Mouse (Mus musculus): ENCODE data around the gene Ipmk. TPM values are rescaled to one million over a fixed set of nuclear protein-coding genes. Genes with fewer than 3 reads are reported as not detected.

Gene Ipmk
- polyA plus RNA-seq, 1 experiment from 2014 or later, result 25.8 TPM

DNA sequence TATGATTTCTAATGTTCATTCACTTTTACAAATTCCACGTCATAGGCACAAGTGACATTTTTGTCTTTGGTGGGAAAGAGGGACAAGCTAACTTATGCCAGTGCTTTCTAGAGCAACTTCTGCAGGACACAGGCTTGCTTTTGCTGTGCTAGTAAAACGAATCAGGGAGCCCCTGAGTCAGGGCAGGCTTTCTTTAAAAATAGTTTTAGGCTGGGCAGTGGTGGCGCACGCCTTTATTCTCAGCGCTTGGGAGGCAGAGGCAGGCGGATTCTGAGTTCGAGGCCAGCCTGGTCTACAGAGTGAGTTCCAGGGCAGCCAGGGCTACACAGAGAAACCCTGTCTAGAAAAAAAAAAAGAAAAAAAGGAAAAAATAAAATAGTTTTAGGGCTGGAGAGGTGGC, 15.7 kb upstream of the Ipmk start:
- Histone ChIP-seq H3K36me3 (ENCODE audit: control insufficient read depth, insufficient read depth, low read length) (peaks cover 2% of the 10 kb centered on the region; the same call in 1 of the 2 replicates), H3K27me3 (ENCODE audit: control insufficient read depth, insufficient read depth, low read length) (no peaks in the 10 kb centered on the region), H3K27ac (ENCODE audit: low read depth, low read length) (no peak overlapping the region), H3K9me3 (ENCODE audit: control insufficient read depth, low read length) (no peaks in the 10 kb centered on the region), H3K4me2 (ENCODE audit: low read depth, low read length, severe bottlenecking) (no peak overlapping the region), H3K9ac (ENCODE audit: low read length) (no peak overlapping the region), H3K4me1 (replicated peaks; ENCODE audit: control insufficient read depth, insufficient read depth, low read length) (no peaks in the 10 kb centered on the region), H3K4me3 (ENCODE audit: low read depth, low read length) (no peak overlapping the region)
- ATAC-seq (replicated peaks; ENCODE audit: low FRiP score) (no peak), DNase-seq (ENCODE audit: low spot score) (peak; percentile 31)
- whole genome bisulfite sequencing, result 94% methylated on average over 7 of the region's 7 CpGs

DNA sequence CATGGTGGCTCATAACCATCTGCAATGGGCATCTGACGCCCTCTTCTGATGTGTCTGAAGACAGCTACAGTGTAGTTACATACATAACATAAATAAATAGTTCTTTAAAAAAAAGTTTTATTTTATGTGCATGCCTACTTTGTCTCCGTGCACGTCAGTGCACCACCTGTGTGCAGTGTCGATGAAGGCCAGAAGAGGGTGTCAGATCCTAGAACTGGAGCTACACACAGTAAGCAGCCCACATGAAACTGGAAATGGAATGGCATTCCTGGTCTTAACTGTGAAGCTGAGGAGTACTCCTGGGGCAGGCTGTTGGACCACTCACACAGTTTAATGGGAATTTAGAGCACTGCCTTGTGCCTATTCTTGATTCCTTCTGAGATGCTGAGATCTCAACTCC, 15.2 kb upstream of the Ipmk start:
- H3K9ac ChIP-seq (ENCODE audit: low read length), result no peak overlapping the region
- peaks cover 2% of the 10 kb centered on the region; the same call in 1 of the 2 replicates for H3K36me3 ChIP-seq (ENCODE audit: control insufficient read depth, insufficient read depth, low read length)
- no peaks in the 10 kb centered on the region for H3K9me3 ChIP-seq (ENCODE audit: control insufficient read depth, low read length)
- H3K4me1 ChIP-seq (replicated peaks; ENCODE audit: control insufficient read depth, insufficient read depth, low read length), result no peaks in the 10 kb centered on the region
- no peak overlapping the region for H3K27ac ChIP-seq (ENCODE audit: low read depth, low read length)
- no peak for ATAC-seq (replicated peaks; ENCODE audit: low FRiP score)
- H3K4me3 ChIP-seq (ENCODE audit: low read depth, low read length), result no peak overlapping the region
- H3K4me2 ChIP-seq (ENCODE audit: low read depth, low read length, severe bottlenecking), result no peak overlapping the region
- WGBS, result 94% methylated on average over 4 of the region's 4 CpGs
- H3K27me3 ChIP-seq (ENCODE audit: control insufficient read depth, insufficient read depth, low read length), result no peaks in the 10 kb centered on the region
- DNase-seq (ENCODE audit: low spot score), result peak; percentile 30

DNA sequence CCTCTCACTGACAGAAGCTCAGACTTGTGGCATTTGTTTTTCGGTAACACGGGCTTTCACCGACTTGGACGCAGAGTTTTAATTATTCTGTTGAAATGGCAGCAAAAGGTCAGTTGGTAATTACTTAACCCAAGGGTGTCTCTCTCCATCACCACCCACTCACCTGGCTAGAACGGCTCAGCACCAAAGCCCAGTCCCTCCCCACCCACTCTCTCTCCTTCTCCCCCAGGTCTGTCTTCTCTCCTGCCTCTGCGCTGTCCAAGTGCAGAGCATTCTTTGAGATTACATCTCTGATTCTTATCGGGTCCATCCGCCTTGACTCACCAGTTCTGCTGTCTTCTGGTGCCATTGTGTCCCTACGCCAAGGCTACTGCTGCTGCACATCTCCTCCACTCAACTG, 14.7 kb upstream of the Ipmk start:
- Histone ChIP-seq H3K9ac (ENCODE audit: low read length) (no peak overlapping the region), H3K27me3 (ENCODE audit: control insufficient read depth, insufficient read depth, low read length) (no peaks in the 10 kb centered on the region), H3K4me3 (ENCODE audit: low read depth, low read length) (no peak overlapping the region), H3K4me2 (ENCODE audit: low read depth, low read length, severe bottlenecking) (no peak overlapping the region), H3K4me1 (replicated peaks; ENCODE audit: control insufficient read depth, insufficient read depth, low read length) (no peaks in the 10 kb centered on the region), H3K36me3 (ENCODE audit: control insufficient read depth, insufficient read depth, low read length) (peaks cover 2% of the 10 kb centered on the region; the same call in 1 of the 2 replicates), H3K9me3 (ENCODE audit: control insufficient read depth, low read length) (no peaks in the 10 kb centered on the region), H3K27ac (ENCODE audit: low read depth, low read length) (no peak overlapping the region)
- ATAC-seq (replicated peaks; ENCODE audit: low FRiP score) (no peak), DNase-seq (ENCODE audit: low spot score) (peak; percentile 23)
- WGBS, result 94% methylated on average over 9 of the region's 9 CpGs

DNA sequence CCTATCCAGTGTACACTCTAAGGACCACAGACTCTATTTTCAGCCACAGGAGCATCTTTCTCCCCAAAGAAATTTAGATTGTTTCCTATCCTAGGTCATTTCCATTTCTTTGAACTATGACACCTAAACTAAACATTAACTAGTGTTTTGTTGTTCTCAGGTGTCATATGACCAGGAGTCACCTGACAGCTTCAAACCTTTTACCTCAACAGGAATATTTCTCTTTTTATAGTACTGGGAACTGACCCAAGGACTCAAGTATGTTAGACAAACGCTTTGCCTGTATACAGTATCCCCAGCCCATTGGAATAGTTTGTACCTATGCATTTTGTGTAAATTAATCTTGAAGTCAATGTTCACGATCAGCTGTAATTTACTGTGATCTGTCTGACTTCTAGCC, 9.8 kb upstream of the Ipmk start:
- Histone ChIP-seq H3K4me2 (ENCODE audit: low read depth, low read length, severe bottlenecking) (no peak overlapping the region), H3K27me3 (ENCODE audit: control insufficient read depth, insufficient read depth, low read length) (no peaks in the 10 kb centered on the region), H3K9me3 (ENCODE audit: control insufficient read depth, low read length) (no peaks in the 10 kb centered on the region), H3K27ac (ENCODE audit: low read depth, low read length) (no peak overlapping the region), H3K4me3 (ENCODE audit: low read depth, low read length) (no peak overlapping the region), H3K9ac (ENCODE audit: low read length) (no peak overlapping the region), H3K4me1 (replicated peaks; ENCODE audit: control insufficient read depth, insufficient read depth, low read length) (no peaks in the 10 kb centered on the region), H3K36me3 (ENCODE audit: control insufficient read depth, insufficient read depth, low read length) (no peaks in the 10 kb centered on the region; the same call in 1 of the 2 replicates)
- 86% methylated on average over 2 of the region's 2 CpGs for WGBS
- DNase-seq (ENCODE audit: low spot score) (no peak), ATAC-seq (replicated peaks; ENCODE audit: low FRiP score) (no peak)

DNA sequence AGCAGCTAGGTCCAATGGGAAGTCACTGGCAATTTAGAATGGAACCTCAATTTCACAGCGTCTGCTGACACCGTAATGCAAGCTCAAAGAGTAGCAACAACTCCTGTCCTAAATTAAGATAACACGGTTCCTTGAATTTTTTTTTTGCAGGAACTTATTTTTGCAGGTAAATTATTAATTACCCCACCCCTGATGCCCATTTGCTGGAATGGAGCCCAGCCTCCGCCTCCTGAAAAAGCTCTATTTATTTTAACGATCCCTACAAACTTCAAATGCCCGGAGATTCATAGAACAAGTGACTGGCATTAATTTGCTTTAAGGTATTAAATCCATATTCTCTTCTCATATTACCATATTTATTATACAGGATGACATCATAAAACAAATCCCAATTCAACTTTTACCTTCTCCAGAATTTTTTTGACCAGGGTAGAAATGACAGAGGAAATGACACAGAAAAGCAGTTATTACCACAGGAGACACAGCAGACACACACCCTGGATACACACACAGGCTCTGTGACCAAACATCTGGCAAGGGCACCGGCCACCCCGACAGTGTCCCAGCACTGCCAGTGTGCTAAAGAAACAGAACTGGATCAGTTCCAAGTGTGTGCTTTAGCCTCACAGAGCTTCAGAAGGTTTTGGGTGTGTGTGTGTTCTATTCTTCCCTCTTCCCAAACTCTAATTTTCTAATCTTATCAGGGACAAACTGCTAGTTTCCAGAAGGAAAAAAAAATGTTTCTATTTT, 9.2 kb upstream of the Ipmk start:
- ATAC-seq (replicated peaks; ENCODE audit: low FRiP score), result no peak

DNA sequence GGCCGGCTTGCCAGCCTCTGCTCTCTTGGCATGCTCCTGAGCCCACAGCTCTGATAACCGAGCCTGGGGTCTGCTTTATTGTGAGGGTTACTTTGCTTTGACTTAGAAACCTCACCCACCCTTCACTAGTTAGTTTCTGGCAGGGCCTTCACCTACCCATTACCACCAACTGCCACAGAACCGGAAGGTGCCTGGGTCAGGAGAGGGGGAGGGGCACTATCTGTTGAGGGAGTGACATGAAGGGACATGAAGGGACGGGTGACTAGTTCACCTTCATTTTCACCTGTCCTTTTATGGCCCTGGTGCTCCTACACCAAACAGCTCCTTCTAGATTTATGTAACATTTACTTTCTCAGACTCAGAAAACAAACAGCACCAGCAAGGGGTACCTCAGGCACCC, 8.1 kb upstream of the Ipmk start:
- WGBS, result 82% methylated on average over 4 of the region's 4 CpGs
- no peak for ATAC-seq (replicated peaks; ENCODE audit: low FRiP score)
- H3K4me1 ChIP-seq (replicated peaks; ENCODE audit: control insufficient read depth, insufficient read depth, low read length), result no peaks in the 10 kb centered on the region
- H3K4me3 ChIP-seq (ENCODE audit: low read depth, low read length), result no peak overlapping the region
- no peaks in the 10 kb centered on the region for H3K9me3 ChIP-seq (ENCODE audit: control insufficient read depth, low read length)
- no peak for DNase-seq (ENCODE audit: low spot score)
- no peaks in the 10 kb centered on the region; the same call in 1 of the 2 replicates for H3K36me3 ChIP-seq (ENCODE audit: control insufficient read depth, insufficient read depth, low read length)
- H3K27ac ChIP-seq (ENCODE audit: low read depth, low read length), result no peak overlapping the region
- H3K4me2 ChIP-seq (ENCODE audit: low read depth, low read length, severe bottlenecking), result no peak overlapping the region
- no peak overlapping the region for H3K9ac ChIP-seq (ENCODE audit: low read length)
- H3K27me3 ChIP-seq (ENCODE audit: control insufficient read depth, insufficient read depth, low read length), result no peaks in the 10 kb centered on the region

More for the DNA sequence above, 9.2 kb upstream of the Ipmk start:
- WGBS, result 83% methylated on average over 8 of the region's 8 CpGs
- no peak overlapping the region for H3K4me2 ChIP-seq (ENCODE audit: low read depth, low read length, severe bottlenecking)
- H3K9me3 ChIP-seq (ENCODE audit: control insufficient read depth, low read length), result no peaks in the 10 kb centered on the region
- H3K36me3 ChIP-seq (ENCODE audit: control insufficient read depth, insufficient read depth, low read length), result no peaks in the 10 kb centered on the region; the same call in 1 of the 2 replicates
- H3K27ac ChIP-seq (ENCODE audit: low read depth, low read length), result no peak overlapping the region
- DNase-seq (ENCODE audit: low spot score), result no peak
- H3K27me3 ChIP-seq (ENCODE audit: control insufficient read depth, insufficient read depth, low read length), result no peaks in the 10 kb centered on the region
- no peaks in the 10 kb centered on the region for H3K4me1 ChIP-seq (replicated peaks; ENCODE audit: control insufficient read depth, insufficient read depth, low read length)
- no peak overlapping the region for H3K9ac ChIP-seq (ENCODE audit: low read length)
- H3K4me3 ChIP-seq (ENCODE audit: low read depth, low read length), result no peak overlapping the region

DNA sequence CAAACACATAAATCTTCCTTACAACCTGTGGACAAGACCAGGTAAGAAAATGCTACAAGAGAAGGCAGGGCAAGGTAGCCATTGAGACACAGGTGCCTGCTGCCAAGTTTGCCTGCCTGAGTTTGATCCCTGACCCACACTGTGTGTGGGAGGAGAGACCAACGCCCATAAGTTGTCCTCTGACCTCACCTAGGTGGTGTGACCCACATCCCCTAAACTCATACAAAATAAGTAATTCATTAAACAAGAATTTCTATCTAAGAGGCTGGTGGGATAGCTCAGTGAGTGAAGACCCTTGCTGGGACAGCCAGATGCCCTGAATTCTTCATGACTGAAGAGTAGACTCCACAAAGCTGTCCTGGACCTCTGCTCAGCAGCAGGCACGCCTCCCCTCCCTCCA, 7.4 kb upstream of the Ipmk start:
- H3K4me3 ChIP-seq (ENCODE audit: low read depth, low read length), result no peak overlapping the region
- WGBS, result 85% methylated on average over 2 of the region's 2 CpGs
- H3K9me3 ChIP-seq (ENCODE audit: control insufficient read depth, low read length), result no peaks in the 10 kb centered on the region
- no peaks in the 10 kb centered on the region for H3K27me3 ChIP-seq (ENCODE audit: control insufficient read depth, insufficient read depth, low read length)
- no peak overlapping the region for H3K9ac ChIP-seq (ENCODE audit: low read length)
- no peaks in the 10 kb centered on the region; the same call in 1 of the 2 replicates for H3K36me3 ChIP-seq (ENCODE audit: control insufficient read depth, insufficient read depth, low read length)
- ATAC-seq (replicated peaks; ENCODE audit: low FRiP score), result no peak
- no peak overlapping the region for H3K4me2 ChIP-seq (ENCODE audit: low read depth, low read length, severe bottlenecking)
- no peaks in the 10 kb centered on the region; the same call in 1 of the 2 replicates for H3K4me1 ChIP-seq (replicated peaks; ENCODE audit: control insufficient read depth, insufficient read depth, low read length)
- DNase-seq (ENCODE audit: low spot score), result no peak
- no peak overlapping the region for H3K27ac ChIP-seq (ENCODE audit: low read depth, low read length)

DNA sequence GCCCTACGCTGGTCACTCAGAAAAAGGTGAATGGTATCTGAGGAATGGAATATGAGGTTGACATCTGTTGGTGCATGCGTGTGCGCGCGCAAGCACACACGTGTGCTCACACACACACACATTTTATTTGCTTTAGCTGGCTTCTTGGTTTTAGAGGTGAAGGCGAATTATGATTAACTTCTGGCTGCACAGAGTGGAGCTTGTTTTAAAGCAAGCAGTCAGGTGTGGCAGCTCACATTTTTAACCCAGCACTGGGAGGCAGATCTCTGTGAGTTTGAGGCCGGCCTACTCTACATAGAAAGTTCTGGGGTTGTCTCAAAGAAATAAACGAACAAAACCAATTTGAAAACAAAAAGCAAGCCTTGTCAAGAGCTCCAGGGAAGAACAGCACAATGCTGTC, 6.3 kb upstream of the Ipmk start:
- Histone ChIP-seq H3K4me2 (ENCODE audit: low read depth, low read length, severe bottlenecking) (no peak overlapping the region), H3K4me1 (replicated peaks; ENCODE audit: control insufficient read depth, insufficient read depth, low read length) (no peaks in the 10 kb centered on the region; the same call in 1 of the 2 replicates), H3K36me3 (ENCODE audit: control insufficient read depth, insufficient read depth, low read length) (no peaks in the 10 kb centered on the region), H3K9me3 (ENCODE audit: control insufficient read depth, low read length) (no peaks in the 10 kb centered on the region), H3K4me3 (ENCODE audit: low read depth, low read length) (no peak overlapping the region), H3K27me3 (ENCODE audit: control insufficient read depth, insufficient read depth, low read length) (no peaks in the 10 kb centered on the region), H3K9ac (ENCODE audit: low read length) (no peak overlapping the region), H3K27ac (ENCODE audit: low read depth, low read length) (no peak overlapping the region)
- no peak for ATAC-seq (replicated peaks; ENCODE audit: low FRiP score)
- no peak for DNase-seq (ENCODE audit: low spot score)
- WGBS, result 91% methylated on average over 9 of the region's 9 CpGs
